8 mouse cellular contexts compared by ENCODE assay signal in the genomic region with DNA sequence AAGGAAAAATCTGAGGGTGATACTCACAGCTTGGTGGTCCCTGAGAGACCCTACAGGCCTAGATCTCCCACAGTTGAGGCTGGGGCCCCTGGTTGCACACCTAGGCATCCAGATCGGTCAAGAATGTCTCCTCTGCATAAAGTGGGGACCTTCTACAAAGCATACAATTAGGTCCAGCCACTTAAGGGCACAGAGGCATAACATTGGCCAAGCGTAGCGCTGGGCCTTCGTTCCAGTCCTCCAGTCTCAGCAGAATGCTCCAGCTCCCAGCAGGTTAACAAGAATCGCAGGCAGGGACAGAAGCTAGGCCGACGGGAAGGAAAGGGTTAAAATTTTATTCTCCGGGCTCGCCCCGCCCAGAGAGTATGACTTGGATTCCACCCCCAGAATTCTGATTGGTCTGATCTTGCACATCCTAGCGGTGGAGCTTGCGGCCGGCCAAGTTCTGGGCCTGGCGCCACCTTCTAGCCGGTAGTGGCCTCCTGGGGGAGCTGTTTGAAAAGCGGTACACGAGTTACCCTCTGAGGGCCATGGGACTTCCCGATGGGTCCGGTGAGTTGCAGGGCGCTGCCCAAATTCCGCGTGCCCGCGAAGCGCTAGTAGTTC. TPM values are rescaled to one million over a fixed set of nuclear protein-coding genes. Genes with fewer than 3 reads are reported as not detected.
DNase-seq lines count a peak whose midpoint lies in the region; ATAC-seq lines count a peak whose summit lies in the region.

No protein-coding gene starts in this region.

- H3K9me3 ChIP-seq in hindbrain, embryonic 11.5 days (ENCODE audit: control insufficient read depth, low read length), result no peaks in the 10 kb centered on the region

- H3K27me3 ChIP-seq in hindbrain, embryonic 11.5 days (ENCODE audit: control insufficient read depth, insufficient read depth, low read length), result no peaks in the 10 kb centered on the region

- DNase-seq in WW6 (ENCODE audit: low read depth, low spot score), result peak; percentile 82
- DNase-seq in cerebellum, postnatal 14 days, result peak; percentile 94
- DNase-seq in frontal cortex, postnatal 10 days (ENCODE audit: low spot score in 2 of 2), result peak; percentile 90 to 91
- DNase-seq in hindbrain, embryonic 11.5 days (ENCODE audit: low spot score), result peak; percentile 92
- peak; percentile 94 for DNase-seq in layer of hippocampus, adult 9-11 months
- peak; percentile 91 for DNase-seq in lung, postnatal 14 days
- DNase-seq in retina, postnatal 7 days (ENCODE audit: low read depth, low spot score), result peak; percentile 79
- DNase-seq in urinary bladder, postnatal 10 days (ENCODE audit: low spot score), result peak; percentile 70

- H3K36me3 ChIP-seq in hindbrain, embryonic 11.5 days (ENCODE audit: control insufficient read depth, insufficient read depth, low read length), result 0 out of 2 replicates have a peak, but pooled peaks cover 5% of the 10 kb centered on the region

- peak overlapping the region; percentile 74 for H3K9ac ChIP-seq in hindbrain, embryonic 11.5 days (ENCODE audit: low read depth, low read length)

- WGBS in hindbrain, embryonic 11.5 days, result 3% methylated on average over 25 of the region's 25 CpGs

- peak overlapping the region; percentile 76 for H3K4me3 ChIP-seq in hindbrain, embryonic 11.5 days (ENCODE audit: low read depth, low read length)

- peak overlapping the region; percentile 68 for H3K27ac ChIP-seq in hindbrain, embryonic 11.5 days (ENCODE audit: low read depth, low read length)

- peak overlapping the region; percentile 96 for H3K4me2 ChIP-seq in hindbrain, embryonic 11.5 days (replicated peaks; ENCODE audit: low read depth, low read length)

- H3K4me1 ChIP-seq in hindbrain, embryonic 11.5 days (replicated peaks; ENCODE audit: control insufficient read depth, insufficient read depth, low read length), result 0 out of 2 replicates have a peak, but pooled peaks cover 4% of the 10 kb centered on the region

- peak; percentile 92 for ATAC-seq in hindbrain, embryonic 11.5 days (ENCODE audit: low FRiP score)

RNA-seq across cellular contexts. Expression of gene Slc26a6, which starts 0.7 kb away (rescaled TPM):
- 9.8 and 13.7 TPM in 2 replicates for polyA plus RNA-seq in hindbrain, embryonic 11.5 days (2014; fragmentation: Nextera tagmentation; extraction: Ambion mirVana)

RNA-seq across cellular contexts. Expression of gene Celsr3, which starts 27.6 kb away (rescaled TPM):
- polyA plus RNA-seq in hindbrain, embryonic 11.5 days (2014; fragmentation: Nextera tagmentation; extraction: Ambion mirVana), result 10.1 and 16.8 TPM in 2 replicates

RNA-seq across cellular contexts. Expression of gene Nckipsd, which starts 45.6 kb away (rescaled TPM):
- 10.5 and 13.0 TPM in 2 replicates for polyA plus RNA-seq in hindbrain, embryonic 11.5 days (2014; fragmentation: Nextera tagmentation; extraction: Ambion mirVana)

Comparison
In these comparisons a context has a peak if more than half of its experiments do, and no peak if none do; other contexts are left out.
1. Peak in every context shown above with its lines: DNase-seq, ATAC-seq, H3K4me3 ChIP-seq and H3K27ac ChIP-seq.